Mouse (Mus musculus): Measurements from ENCODE around the gene Snrpg. TPM values are rescaled to one million over a fixed set of nuclear protein-coding genes. Genes with fewer than 3 reads are reported as not detected.
"Not testable (repeated sequence)": the region's sequence is repeated elsewhere in the genome, so short reads cannot be mapped to it uniquely, and the experiment has no call there.

Gene Snrpg
- polyA plus RNA-seq, 1 experiment from 2014 or later: 261 TPM

DNA sequence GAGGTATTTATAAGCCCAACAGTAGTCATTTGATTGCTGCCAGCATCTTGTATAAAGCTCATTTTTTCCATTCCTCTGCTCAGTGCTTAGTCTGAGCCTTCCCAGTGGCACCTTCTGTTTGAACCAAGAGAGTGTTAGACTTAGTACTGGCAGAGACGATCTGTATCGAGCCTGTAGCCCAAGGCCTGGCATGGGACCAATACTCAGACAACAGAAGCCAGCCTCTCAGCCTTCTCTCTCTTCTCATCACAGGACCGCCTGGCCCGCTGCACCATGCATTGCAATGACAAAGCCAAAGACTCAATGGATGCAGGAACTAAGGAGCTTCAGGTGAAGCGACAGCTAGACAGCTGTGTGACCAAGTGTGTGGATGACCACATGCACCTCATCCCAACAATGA lies 2.6 kb upstream of the Snrpg start:
- Histone ChIP-seq H3K4me1 (replicated peaks) (peaks cover 33% of the 10 kb centered on the region), H3K9ac (no peak overlapping the region), H3K36me3 (peaks cover 9% of the 10 kb centered on the region; the same call in 1 of the 2 replicates), H3K27me3 (no peaks in the 10 kb centered on the region), H3K4me2 (no peak overlapping the region), H3K27ac (no peak overlapping the region), H3K4me3 (no peak overlapping the region), H3K9me3 (replicated peaks) (no peaks in the 10 kb centered on the region)
- no peak for ATAC-seq (replicated peaks; ENCODE audit: insufficient number of reproducible peaks, insufficient read depth, low FRiP score, low read depth)
- WGBS: 84% methylated on average over 5 of the region's 5 CpGs

DNA sequence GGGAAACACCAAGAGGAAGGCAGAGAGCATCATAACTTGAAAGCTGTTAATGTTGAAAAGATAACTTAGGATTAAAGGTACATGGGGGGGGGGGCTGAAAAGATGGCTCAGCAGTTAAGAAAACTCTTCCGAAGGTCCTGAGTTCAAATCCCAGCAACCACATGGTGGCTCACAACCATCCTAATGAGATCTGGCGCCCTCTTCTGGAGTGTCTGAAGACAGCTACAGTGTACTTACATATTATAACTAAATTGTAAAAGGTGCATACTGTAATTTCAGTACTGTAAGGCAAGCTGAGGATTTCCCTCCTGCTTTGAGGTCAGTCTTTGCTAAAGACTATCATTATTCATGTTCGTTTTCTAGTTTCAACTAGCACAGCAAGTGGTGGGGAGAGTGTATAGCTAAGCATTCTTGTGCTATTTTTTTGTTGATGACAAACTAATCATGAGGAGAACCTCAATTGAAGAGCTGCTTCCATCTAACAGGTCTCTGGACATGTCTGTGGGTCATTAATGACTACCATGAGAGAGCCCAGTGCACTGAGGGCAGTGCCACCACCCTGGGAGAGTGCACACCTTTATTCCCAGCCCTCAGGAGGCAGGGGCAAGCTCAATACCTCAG lies 901 bp upstream of the Snrpg start:
- H3K4me1 ChIP-seq (replicated peaks): peaks cover 31% of the 10 kb centered on the region
- WGBS: 64% methylated on average over 3 of the region's 3 CpGs
- H3K27ac ChIP-seq: peak overlapping the region; percentile 83; the same call in 1 of the 2 replicates
- no peak for ATAC-seq (replicated peaks; ENCODE audit: insufficient number of reproducible peaks, insufficient read depth, low FRiP score, low read depth)
- no peak overlapping the region for H3K4me3 ChIP-seq
- H3K9ac ChIP-seq: peak overlapping the region; percentile 93; the same call in 1 of the 2 replicates
- no peaks in the 10 kb centered on the region for H3K9me3 ChIP-seq (replicated peaks)
- H3K4me2 ChIP-seq: peak overlapping the region; percentile 81
- no peaks in the 10 kb centered on the region for H3K27me3 ChIP-seq
- H3K36me3 ChIP-seq: peaks cover 9% of the 10 kb centered on the region

DNA sequence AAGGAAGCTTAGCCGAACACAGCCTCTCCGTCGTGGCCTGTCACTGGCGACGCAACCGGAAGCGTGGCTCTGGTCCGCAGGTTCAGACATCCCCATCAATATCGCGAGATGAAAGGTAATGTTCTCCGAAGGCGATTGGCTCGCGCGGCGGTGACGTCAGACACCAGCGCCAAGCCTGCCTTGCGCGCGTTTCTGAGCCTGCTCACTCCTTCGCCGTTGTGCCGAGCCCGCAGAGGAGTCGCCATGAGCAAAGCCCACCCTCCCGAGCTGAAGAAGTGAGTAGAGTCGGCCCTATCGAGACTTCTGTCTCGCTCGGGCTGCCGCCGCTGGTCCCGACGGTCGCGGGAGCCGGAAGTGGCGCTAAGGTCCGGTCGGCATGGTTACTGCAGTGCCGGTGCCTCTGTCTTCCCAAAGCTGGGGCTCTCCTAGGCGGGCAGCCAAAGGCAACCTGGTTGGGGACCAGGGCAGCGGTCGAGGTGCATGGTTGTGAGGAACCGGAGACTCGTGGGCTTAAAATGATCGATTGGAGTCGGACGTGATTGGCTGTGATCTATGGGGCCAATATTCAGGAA lies 322 bp downstream of the Snrpg start:
- peak overlapping the region; percentile 83 for H3K27ac ChIP-seq
- H3K36me3 ChIP-seq: peaks cover 14% of the 10 kb centered on the region
- peak overlapping the region; percentile 94 for H3K4me3 ChIP-seq
- H3K4me2 ChIP-seq: peak overlapping the region; percentile 81
- ATAC-seq (replicated peaks; ENCODE audit: insufficient number of reproducible peaks, insufficient read depth, low FRiP score, low read depth): peak; percentile 93
- H3K9ac ChIP-seq: peak overlapping the region; percentile 93
- WGBS: under 1% methylated on average over 50 of the region's 50 CpGs
- H3K4me1 ChIP-seq (replicated peaks): peaks cover 27% of the 10 kb centered on the region
- H3K27me3 ChIP-seq: no peaks in the 10 kb centered on the region
- H3K9me3 ChIP-seq (replicated peaks): no peaks in the 10 kb centered on the region

DNA sequence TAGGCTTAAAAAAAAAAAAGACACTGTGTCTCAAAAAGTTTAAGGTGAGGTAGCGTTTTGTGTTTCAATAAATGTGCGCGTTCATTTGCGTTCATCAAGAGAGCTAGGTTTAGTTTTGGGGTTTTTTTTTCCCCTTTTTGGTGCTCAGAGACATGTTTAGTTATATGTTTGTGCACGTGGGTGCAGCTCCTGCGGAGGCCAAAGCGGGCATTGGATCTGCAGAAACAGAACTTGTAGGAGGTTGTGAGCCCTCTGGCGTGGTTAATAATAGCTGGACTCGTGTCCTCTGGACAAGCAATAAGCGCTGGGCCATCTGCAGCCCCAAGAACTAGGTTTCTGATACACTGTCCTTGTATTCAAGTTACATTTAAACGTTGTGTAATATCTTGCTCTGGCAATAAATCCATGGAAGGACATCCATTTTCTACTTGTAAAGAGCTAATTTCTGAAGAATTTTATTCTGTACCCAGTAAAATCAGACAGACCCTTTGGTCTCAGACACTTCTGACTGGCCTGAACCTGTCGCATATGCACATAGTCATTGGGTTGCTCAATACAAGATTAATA lies 929 bp downstream of the Snrpg start:
- H3K4me3 ChIP-seq: peak overlapping the region; percentile 94
- no peak for ATAC-seq (replicated peaks; ENCODE audit: insufficient number of reproducible peaks, insufficient read depth, low FRiP score, low read depth)
- no peaks in the 10 kb centered on the region for H3K9me3 ChIP-seq (replicated peaks)
- H3K4me2 ChIP-seq: peak overlapping the region; percentile 81
- peaks cover 21% of the 10 kb centered on the region for H3K36me3 ChIP-seq
- peak overlapping the region; percentile 83 for H3K27ac ChIP-seq
- peaks cover 21% of the 10 kb centered on the region for H3K4me1 ChIP-seq (replicated peaks)
- H3K27me3 ChIP-seq: no peaks in the 10 kb centered on the region
- peak overlapping the region; percentile 93 for H3K9ac ChIP-seq
- 4% methylated on average over 12 of the region's 12 CpGs for WGBS

DNA sequence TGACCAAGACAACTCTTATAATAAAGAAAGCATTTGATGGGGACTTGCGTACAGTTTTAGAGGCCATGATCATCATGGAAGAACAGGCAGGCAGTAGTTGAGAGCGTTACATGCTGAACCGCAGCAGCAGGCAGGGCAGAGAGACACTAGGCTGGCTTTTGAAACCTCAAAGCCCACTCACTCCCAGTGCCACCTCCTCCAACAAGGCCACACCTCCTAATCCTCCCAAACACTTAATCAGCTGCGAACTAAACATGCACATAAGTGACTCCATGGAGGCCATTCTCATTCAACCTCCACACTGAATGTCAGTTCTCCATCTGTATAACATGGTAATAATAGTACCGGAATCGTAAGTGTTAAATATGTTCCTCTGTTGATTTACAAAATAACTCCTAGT lies 2.5 kb downstream of the Snrpg start:
- Histone ChIP-seq H3K4me2 (no peak overlapping the region), H3K27ac (no peak overlapping the region), H3K9ac (no peak overlapping the region; the same call in 1 of the 2 replicates), H3K27me3 (no peaks in the 10 kb centered on the region), H3K9me3 (replicated peaks) (no peaks in the 10 kb centered on the region), H3K4me1 (replicated peaks) (peaks cover 19% of the 10 kb centered on the region), H3K36me3 (peaks cover 34% of the 10 kb centered on the region), H3K4me3 (no peak overlapping the region)
- ATAC-seq (replicated peaks; ENCODE audit: insufficient number of reproducible peaks, insufficient read depth, low FRiP score, low read depth): no peak
- WGBS: 90% methylated on average over 6 of the region's 6 CpGs

DNA sequence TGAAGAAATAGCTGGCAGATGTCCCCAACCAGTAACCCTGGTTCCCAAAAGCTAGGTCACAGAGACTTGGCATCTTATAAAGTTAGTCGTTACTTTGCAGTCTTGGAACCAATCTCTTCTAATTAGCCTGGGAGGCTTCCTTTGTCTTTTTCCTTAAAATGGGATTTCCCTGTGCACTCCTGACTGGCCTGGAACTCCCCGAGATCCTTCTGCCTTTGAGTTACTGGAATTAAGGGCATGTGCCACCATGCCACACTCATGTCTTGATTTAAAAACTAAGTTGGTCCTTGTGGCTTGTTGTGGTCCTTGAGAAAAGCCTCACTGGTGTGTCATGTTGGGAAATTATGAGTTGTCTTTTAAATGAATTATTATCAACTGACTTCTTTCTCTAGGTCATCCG lies 7.2 kb downstream of the Snrpg start:
- H3K36me3 ChIP-seq: peaks cover 34% of the 10 kb centered on the region
- WGBS: 85% methylated on average over 3 of the region's 3 CpGs
- H3K9me3 ChIP-seq (replicated peaks): no peaks in the 10 kb centered on the region
- no peak overlapping the region for H3K4me3 ChIP-seq
- H3K27me3 ChIP-seq: no peaks in the 10 kb centered on the region
- ATAC-seq (replicated peaks; ENCODE audit: insufficient number of reproducible peaks, insufficient read depth, low FRiP score, low read depth): no peak
- no peaks in the 10 kb centered on the region for H3K4me1 ChIP-seq (replicated peaks)
- H3K27ac ChIP-seq: no peak overlapping the region
- no peak overlapping the region for H3K4me2 ChIP-seq
- no peak overlapping the region for H3K9ac ChIP-seq

DNA sequence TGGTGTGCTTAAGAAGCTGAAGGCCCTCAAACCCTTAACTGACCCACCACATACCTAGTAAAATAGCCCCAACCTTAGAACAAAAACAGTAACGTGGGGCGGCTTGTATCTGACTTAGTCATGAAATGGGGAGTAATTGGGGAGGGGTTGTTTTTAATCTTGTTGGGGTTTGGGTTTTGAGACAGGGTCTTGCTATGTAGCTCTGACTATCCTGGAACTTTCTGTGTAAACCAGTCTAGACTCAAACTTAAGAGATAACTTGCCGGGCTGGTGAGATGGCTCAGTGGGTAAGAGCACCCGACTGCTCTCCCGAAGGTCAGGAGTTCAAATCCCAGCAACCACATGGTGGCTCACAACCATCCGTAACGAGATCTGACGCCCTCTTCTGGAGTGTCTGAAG lies 9.0 kb downstream of the Snrpg start:
- H3K9me3 ChIP-seq (replicated peaks); H3K4me3 ChIP-seq; H3K27ac ChIP-seq; H3K9ac ChIP-seq; H3K4me2 ChIP-seq; H3K27me3 ChIP-seq; H3K4me1 ChIP-seq (replicated peaks); ATAC-seq (replicated peaks; ENCODE audit: insufficient number of reproducible peaks, insufficient read depth, low FRiP score, low read depth): not testable (repeated sequence)
- peaks cover 34% of the 10 kb centered on the region for H3K36me3 ChIP-seq
- 68% methylated on average over 8 of the region's 8 CpGs for WGBS

DNA sequence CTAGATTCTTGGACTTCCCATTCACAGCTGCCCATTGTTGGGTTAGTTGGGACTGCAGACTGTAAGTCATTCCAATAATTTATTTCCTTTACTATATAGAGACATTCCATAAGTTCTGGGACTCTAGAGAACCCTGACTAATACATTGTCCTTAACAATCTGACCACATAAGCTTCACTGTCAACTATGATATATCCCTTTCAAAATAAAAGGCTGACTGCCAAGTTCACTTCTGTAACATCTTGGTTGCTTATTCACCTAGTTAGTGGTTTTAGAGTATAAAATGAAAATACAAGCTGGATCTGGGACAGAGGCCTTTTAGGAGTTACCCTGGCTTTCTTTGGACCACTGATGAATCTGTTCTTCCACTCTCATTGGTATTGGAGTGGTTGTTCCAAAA lies 11.4 kb downstream of the Snrpg start:
- Histone ChIP-seq H3K27me3 (no peaks in the 10 kb centered on the region), H3K4me3 (no peak overlapping the region), H3K4me2 (no peak overlapping the region), H3K9me3 (replicated peaks) (no peaks in the 10 kb centered on the region), H3K9ac (no peak overlapping the region), H3K36me3 (peaks cover 23% of the 10 kb centered on the region), H3K4me1 (replicated peaks) (no peaks in the 10 kb centered on the region), H3K27ac (no peak overlapping the region)
- no peak for ATAC-seq (replicated peaks; ENCODE audit: insufficient number of reproducible peaks, insufficient read depth, low FRiP score, low read depth)

DNA sequence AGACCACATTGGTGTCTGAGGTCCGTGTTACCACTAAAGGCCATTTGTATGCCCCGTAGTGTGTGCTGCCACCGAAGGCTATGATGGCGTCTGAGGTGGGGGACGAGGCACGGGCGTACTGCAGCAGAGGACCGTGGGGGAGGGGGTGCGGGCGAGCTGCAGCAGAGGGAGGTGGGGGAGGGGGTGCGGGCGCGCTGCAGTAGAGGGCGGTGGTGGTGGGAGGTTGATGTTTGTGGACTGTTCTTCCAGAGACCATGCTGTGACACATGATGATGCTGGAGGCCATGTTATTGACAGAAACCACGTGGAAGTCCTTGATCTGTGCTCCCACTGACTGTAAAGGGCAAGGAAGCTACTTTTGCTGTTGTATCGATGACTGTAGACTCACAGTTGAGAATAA lies 12.3 kb downstream of the Snrpg start:
- 43% methylated on average over 16 of the region's 16 CpGs for WGBS
- no peak for ATAC-seq (replicated peaks; ENCODE audit: insufficient number of reproducible peaks, insufficient read depth, low FRiP score, low read depth)
- H3K4me3 ChIP-seq: no peak overlapping the region

DNA sequence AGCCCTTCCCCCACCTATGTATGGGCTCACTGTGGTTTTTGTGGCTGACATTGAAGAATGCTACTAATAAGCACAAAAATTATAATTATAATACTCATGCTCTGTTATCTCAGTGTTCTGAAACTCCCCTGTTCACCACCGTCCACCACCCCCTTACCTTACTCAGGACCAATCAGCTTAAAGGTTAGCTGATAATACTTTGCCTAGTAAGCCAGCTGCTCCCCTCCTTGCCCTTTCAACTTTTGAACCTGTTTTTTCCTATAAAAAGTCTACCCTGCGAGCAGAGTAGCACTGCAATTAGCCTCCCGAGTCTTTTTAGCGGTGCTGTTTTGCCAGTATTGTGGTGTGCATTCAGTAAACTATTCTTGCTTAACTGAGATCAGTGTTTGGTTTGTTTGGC lies 13.6 kb downstream of the Snrpg start:
- no peak overlapping the region for H3K4me3 ChIP-seq
- H3K27ac ChIP-seq: no peak overlapping the region
- H3K9me3 ChIP-seq (replicated peaks): no peaks in the 10 kb centered on the region
- H3K36me3 ChIP-seq: peaks cover 27% of the 10 kb centered on the region
- H3K27me3 ChIP-seq: no peaks in the 10 kb centered on the region
- H3K4me2 ChIP-seq: no peak overlapping the region
- no peak overlapping the region for H3K9ac ChIP-seq
- no peaks in the 10 kb centered on the region for H3K4me1 ChIP-seq (replicated peaks)
- ATAC-seq (replicated peaks; ENCODE audit: insufficient number of reproducible peaks, insufficient read depth, low FRiP score, low read depth): no peak
- WGBS: 56% methylated on average over 4 of the region's 4 CpGs

More for the DNA sequence above, 12.3 kb downstream of the Snrpg start:
- Histone ChIP-seq H3K36me3 (peaks cover 23% of the 10 kb centered on the region), H3K9me3 (replicated peaks) (no peaks in the 10 kb centered on the region), H3K4me1 (replicated peaks) (no peaks in the 10 kb centered on the region), H3K4me2 (no peak overlapping the region), H3K27me3 (no peaks in the 10 kb centered on the region), H3K27ac (no peak overlapping the region), H3K9ac (no peak overlapping the region)

DNA sequence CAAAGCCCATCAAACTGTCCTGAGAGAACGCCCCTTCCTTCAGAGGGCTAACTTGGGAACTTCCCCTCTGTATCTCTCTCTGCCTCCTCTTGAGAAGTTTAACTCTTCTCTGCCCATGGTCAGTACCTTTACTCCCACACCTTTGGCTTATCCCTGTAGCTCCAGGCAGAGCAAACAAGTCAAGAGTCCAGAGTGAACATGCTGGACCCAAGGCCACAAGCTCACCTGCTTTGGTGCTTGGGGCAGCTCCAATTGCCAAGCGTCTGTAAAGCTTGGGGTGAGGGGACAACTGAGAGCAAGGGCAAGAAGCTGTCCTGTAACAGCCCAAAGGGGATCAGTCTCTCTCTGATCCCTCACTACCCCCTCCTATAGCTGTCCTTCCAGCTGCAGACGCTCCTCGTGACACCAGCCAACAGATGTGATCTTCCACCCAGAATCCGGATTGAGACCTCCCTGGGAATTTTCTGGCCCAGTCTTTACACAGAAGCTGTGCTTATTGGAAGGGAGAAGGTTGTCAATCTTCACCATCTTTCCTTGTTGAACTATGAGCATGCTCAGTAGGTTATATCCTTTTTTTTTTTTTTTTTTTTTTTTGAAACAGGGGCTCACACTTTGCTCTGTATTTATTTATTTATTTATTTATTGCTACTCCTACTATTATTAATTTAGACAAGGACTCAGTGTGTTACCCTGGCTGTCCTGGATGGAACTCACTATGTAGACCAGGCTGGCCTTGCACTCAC lies 14.4 kb downstream of the Snrpg start:
- Histone ChIP-seq H3K9ac (no peak overlapping the region), H3K9me3 (replicated peaks) (no peaks in the 10 kb centered on the region), H3K27me3 (no peaks in the 10 kb centered on the region), H3K27ac (no peak overlapping the region), H3K36me3 (peaks cover 35% of the 10 kb centered on the region), H3K4me3 (no peak overlapping the region), H3K4me1 (replicated peaks) (no peaks in the 10 kb centered on the region), H3K4me2 (no peak overlapping the region)
- WGBS: 73% methylated on average over 5 of the region's 5 CpGs
- no peak for ATAC-seq (replicated peaks; ENCODE audit: insufficient number of reproducible peaks, insufficient read depth, low FRiP score, low read depth)
